In the genomic region with DNA sequence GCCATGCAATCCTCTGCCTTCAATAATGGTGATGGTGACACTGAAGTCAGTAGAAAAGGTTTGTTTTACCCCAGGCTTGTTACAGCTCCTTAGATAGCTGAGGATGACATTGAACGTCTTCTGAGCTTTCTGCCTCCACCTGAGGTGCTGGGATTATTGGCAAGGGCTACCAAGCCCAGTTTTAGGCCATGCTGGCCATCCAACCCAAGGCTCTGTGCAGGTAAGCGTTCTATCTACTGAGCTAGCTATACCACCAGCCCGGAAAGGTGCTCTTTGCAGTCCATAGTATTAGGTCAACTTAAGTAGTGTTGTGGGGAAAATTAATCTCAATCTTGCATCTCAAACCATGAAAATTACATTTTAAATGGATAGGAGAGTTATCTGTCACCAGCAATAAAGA, we compare ENCODE assay signal across 17 mouse cellular contexts.
"Had no signal": no experiment of that assay in that cellular context is flagged by ENCODE, and none has a peak within 500 bp of the region (broad histone marks: within the 10 kb centered on the region; RNA-seq: fewer than 3 reads in every experiment).

No protein-coding gene starts in this region.

- H3K9ac ChIP-seq: liver, embryonic 15.5 days; lung, embryonic 14.5 days; midbrain, embryonic 12.5 days; neural tube, embryonic 13.5 days; neural tube, embryonic 15.5 days; stomach, embryonic 15.5 days had no signal

- H3K4me2 ChIP-seq: lung, embryonic 14.5 days; midbrain, embryonic 12.5 days; neural tube, embryonic 13.5 days; neural tube, embryonic 15.5 days; stomach, embryonic 15.5 days had no signal

- ATAC-seq: midbrain, embryonic 16.5 days had no signal

- H3K36me3 ChIP-seq: liver, embryonic 15.5 days; midbrain, embryonic 12.5 days; neural tube, embryonic 13.5 days; neural tube, embryonic 15.5 days; stomach, embryonic 15.5 days had no signal

- H3K9me3 ChIP-seq: liver, embryonic 15.5 days; midbrain, embryonic 12.5 days; neural tube, embryonic 13.5 days; neural tube, embryonic 15.5 days; stomach, embryonic 15.5 days had no signal

- H3K4me3 ChIP-seq: midbrain, embryonic 12.5 days; myocyte; neural tube, embryonic 13.5 days; neural tube, embryonic 15.5 days; stomach, embryonic 15.5 days had no signal

- DNase-seq: lung, adult 18-20 months; lung, embryonic 14.5 days; lung, postnatal 10 days; lung, postnatal 4 days; midbrain, embryonic 14.5 days; right cerebral cortex, postnatal 14 days; thymus, adult 2 months; thymus, postnatal 25 days; thymus, postnatal 4 days had no signal

- H3K27ac ChIP-seq: liver, embryonic 15.5 days; midbrain, embryonic 12.5 days; neural tube, embryonic 13.5 days; neural tube, embryonic 15.5 days; stomach, embryonic 15.5 days; stomach, postnatal 0 days had no signal

- H3K27me3 ChIP-seq: liver, embryonic 15.5 days; midbrain, embryonic 12.5 days; neural tube, embryonic 13.5 days; neural tube, embryonic 15.5 days; stomach, embryonic 15.5 days had no signal
